Mouse (Mus musculus) liver, adult 2 months (tissue): Measurements from ENCODE around the gene Pnp. TPM values are rescaled to one million over a fixed set of nuclear protein-coding genes. Genes with fewer than 3 reads are reported as not detected.
"Not testable (repeated sequence)": the region's sequence is repeated elsewhere in the genome, so short reads cannot be mapped to it uniquely, and the experiment has no call there.

Experiments
- DNase-seq: peaks from one replicate; pipeline ENCODE4 v3.0.0-alpha.2; 2011; ENCODE audit warnings: low read depth, low spot score; ENCODE audit errors: extremely low read depth
- H3K27ac ChIP-seq: fragments of 200-500 bp; replicated peaks from 2 replicates; pipeline ENCODE4 v1.5.1; 2012; ENCODE audit warnings: low read depth, mild to moderate bottlenecking, control low read depth, inconsistent platforms, low read length; ENCODE audit not compliant: insufficient read depth
- H3K27me3 ChIP-seq: fragments of 200-500 bp; 2 replicates; pipeline ENCODE4 v1.6.1; 2012; ENCODE audit warnings: mild to moderate bottlenecking, moderate library complexity, low read length, inconsistent platforms; ENCODE audit not compliant: control insufficient read depth, insufficient read depth
- H3K36me3 ChIP-seq: fragments of 200-500 bp; 2 replicates; pipeline ENCODE4 v1.6.1; 2012; ENCODE audit warnings: low read length, inconsistent platforms; ENCODE audit not compliant: control insufficient read depth, insufficient read depth
- H3K4me1 ChIP-seq: fragments of 200-500 bp; 2 replicates; pipeline ENCODE4 v1.6.1; 2011; ENCODE audit warnings: low read length; ENCODE audit not compliant: control insufficient read depth, insufficient read depth
- H3K4me3 ChIP-seq: fragments of 200-500 bp; 2 replicates; pipeline ENCODE4 v1.5.1; 2011; ENCODE audit warnings: low read depth, mild to moderate bottlenecking, control low read depth, low read length, moderate library complexity; ENCODE audit not compliant: insufficient read depth
- H3K79me2 ChIP-seq: fragments of 200-500 bp; 2 replicates; pipeline ENCODE4 v1.6.1; 2012; ENCODE audit warnings: inconsistent platforms, mild to moderate bottlenecking, low read length, moderate library complexity; ENCODE audit not compliant: control insufficient read depth, insufficient read depth
- H3K9ac ChIP-seq: fragments of 200-500 bp; 2 replicates; pipeline ENCODE4 v1.6.1; 2012; ENCODE audit warnings: low read depth, mild to moderate bottlenecking, control low read depth, inconsistent platforms, low read length
- CTCF ChIP-seq: fragments of 200-500 bp; IDR thresholded peaks from 2 replicates; pipeline ENCODE4 v1.5.1; 2011; ENCODE audit warnings: low read depth, low read length, control low read depth
- POLR2A ChIP-seq: fragments of 200-500 bp; IDR thresholded peaks from 2 replicates; pipeline ENCODE4 v1.6.1; 2011; ENCODE audit warnings: low read length, control low read depth; ENCODE audit not compliant: insufficient read depth; ENCODE audit errors: extremely low read depth
- WGBS: fragments of 180-500 bp; shearing (Covaris S2); methylation state at CpG from one replicate; pipeline ENCODE4 v1.1.7; 2018; 5-methylcytosine and 5-hydroxymethylcytosine counted together
- polyA plus RNA-seq: library from polyadenylated mRNA; depleted of rRNA; stranded (reverse); fragments of >200 nt; gene quantifications from 2 replicates; pipeline ENCODE4 v1.2.3, GENCODE M21; 2012
- total RNA-seq: library from RNA; depleted of rRNA; stranded (reverse); fragments of >200 nt; gene quantifications from 2 replicates; pipeline ENCODE4 v1.2.3, GENCODE M21; 2014

The Pnp gene
- total and polyA plus RNA-seq, 2 experiments, result 83.1 to 111 TPM

- H3K79me2 ChIP-seq, result no peaks in the 10 kb centered on the region
- no peak overlapping the region for H3K27ac ChIP-seq
- no peak overlapping the region for H3K9ac ChIP-seq
- H3K4me3 ChIP-seq, result no peak overlapping the region
- H3K36me3 ChIP-seq, result peaks cover 4% of the 10 kb centered on the region
- TF ChIP-seq POLR2A (no peak), CTCF (no peak)
- no peak for DNase-seq
- H3K27me3 ChIP-seq, result no peaks in the 10 kb centered on the region
- no peaks in the 10 kb centered on the region for H3K4me1 ChIP-seq
- 70% methylated on average over 4 of the region's 4 CpGs for WGBS
Measured at GRCm38 (mm10) chr14:50908126-50908525, 22.8 kb upstream of the Pnp start.

DNA sequence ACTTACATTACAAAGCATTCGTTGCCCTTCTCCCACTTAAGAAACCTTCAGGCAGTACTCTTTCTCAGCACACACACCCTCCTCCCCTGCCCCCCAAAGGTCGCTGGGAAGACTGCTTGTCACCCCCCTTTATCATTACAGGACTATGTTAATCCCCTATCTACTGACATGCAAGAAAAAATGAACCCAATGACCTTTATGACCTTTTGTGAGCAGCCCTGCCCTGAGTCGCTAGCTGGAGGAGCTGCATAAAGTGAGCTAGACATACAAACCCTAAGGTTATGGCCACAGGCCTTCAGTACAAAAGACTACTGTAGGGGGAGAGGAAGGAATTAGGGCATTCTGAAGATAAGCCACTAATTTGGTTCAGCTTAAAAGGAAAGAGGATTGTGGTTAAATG is 19.5 kb upstream of the Pnp start:
- Histone ChIP-seq H3K36me3 (peaks cover 17% of the 10 kb centered on the region), H3K4me3 (no peak overlapping the region), H3K79me2 (no peaks in the 10 kb centered on the region), H3K9ac (no peak overlapping the region), H3K4me1 (no peaks in the 10 kb centered on the region), H3K27me3 (no peaks in the 10 kb centered on the region), H3K27ac (no peak overlapping the region)
- no peak for DNase-seq
- WGBS, result 82% methylated on average over 3 of the region's 3 CpGs
- TF ChIP-seq POLR2A (no peak), CTCF (no peak)

DNA sequence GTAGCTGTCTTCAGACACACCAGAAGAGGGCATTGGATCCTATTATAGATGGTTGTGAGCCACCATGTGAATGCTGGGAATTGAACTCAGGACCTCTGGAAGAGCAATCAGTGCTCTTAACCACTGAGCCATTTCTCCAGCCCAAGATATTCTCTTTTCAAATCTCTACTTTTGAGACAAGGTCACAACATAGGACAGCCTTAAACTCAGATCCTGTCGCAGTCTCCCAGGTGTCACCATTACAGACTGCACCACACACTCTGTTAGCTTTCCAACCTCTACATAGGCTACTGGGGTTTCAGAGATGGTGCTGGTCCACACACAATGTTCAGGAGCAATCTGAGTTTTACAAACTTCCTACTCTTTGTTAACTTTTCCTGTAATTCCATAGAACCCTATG is 7.4 kb upstream of the Pnp start:
- not testable (repeated sequence) for H3K27ac ChIP-seq, H3K79me2 ChIP-seq, H3K9ac ChIP-seq, H3K27me3 ChIP-seq, H3K4me3 ChIP-seq, DNase-seq, H3K4me1 ChIP-seq
- peaks cover 20% of the 10 kb centered on the region for H3K36me3 ChIP-seq
- WGBS, result 49% methylated on average over 1 of the region's 1 CpGs

GRCm38 (mm10) chr14:50924281-50925064 is 6.4 kb upstream of the Pnp start, which contains the start of the genes Osgep and Apex1:
Osgep (minus strand) TSS chr14:50924893.
Apex1 (plus strand) TSS chr14:50924968.
- H3K79me2 ChIP-seq, result no peaks in the 10 kb centered on the region
- H3K36me3 ChIP-seq, result peaks cover 29% of the 10 kb centered on the region
- H3K27me3 ChIP-seq, result no peaks in the 10 kb centered on the region
- TF ChIP-seq CTCF (no peak), POLR2A (peak; percentile 63; the same call in 1 of the 2 replicates)
- peak within 1 kb of the TSS; percentile 64 for H3K27ac ChIP-seq
- under 1% methylated on average over 57 of the region's 57 CpGs for WGBS
- H3K4me3 ChIP-seq, result peak within 1 kb of the TSS; percentile 64
- peak; percentile 95 for DNase-seq
- H3K9ac ChIP-seq, result peak within 1 kb of the TSS; percentile 78
- H3K4me1 ChIP-seq, result no peaks in the 10 kb centered on the region; the same call in none of the 2 replicates

- no peaks in the 10 kb centered on the region; the same call in 1 of the 2 replicates for H3K79me2 ChIP-seq
- peaks cover 5% of the 10 kb centered on the region for H3K4me1 ChIP-seq
- H3K4me3 ChIP-seq, result peak overlapping the region; percentile 64
- H3K9ac ChIP-seq, result peak overlapping the region; percentile 71
- no peak for TF ChIP-seq CTCF
- TF ChIP-seq POLR2A, result no peak
- DNase-seq, result peak; percentile 31
- H3K27me3 ChIP-seq, result no peaks in the 10 kb centered on the region
- WGBS, result 2% methylated on average over 38 of the region's 38 CpGs
- peak overlapping the region; percentile 32 for H3K27ac ChIP-seq
- H3K36me3 ChIP-seq, result peaks cover 29% of the 10 kb centered on the region
Measured at GRCm38 (mm10) chr14:50925111-50925920, 5.6 kb upstream of the Pnp start.
